Mouse (Mus musculus): ENCODE data around the gene Lrrc58. TPM values are rescaled to one million over a fixed set of nuclear protein-coding genes. Genes with fewer than 3 reads are reported as not detected.

Lrrc58 gene
- polyA plus RNA-seq, 1 experiment = 12.5 TPM

DNA sequence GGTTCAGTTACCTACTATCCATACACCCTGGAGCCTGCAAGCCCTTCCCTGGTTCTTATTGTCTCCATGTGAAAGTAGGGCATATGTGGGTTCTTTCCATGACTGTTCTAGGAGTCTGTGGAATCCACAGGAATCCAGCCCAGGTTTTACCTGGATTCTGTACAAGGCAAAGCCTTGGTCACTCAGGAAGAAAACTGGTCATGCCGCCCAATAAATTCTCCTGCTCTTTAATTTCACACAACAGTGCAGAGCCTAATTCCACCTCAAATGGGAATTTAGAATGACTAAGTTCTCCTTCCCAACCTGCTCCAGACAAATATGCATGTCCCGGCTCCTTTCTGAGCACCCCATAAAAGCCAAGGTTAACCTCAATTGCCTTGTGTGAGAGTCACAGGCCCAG, 31.2 kb downstream of the Lrrc58 start:
- H3K27me3 ChIP-seq (ENCODE audit: control insufficient read depth, insufficient read depth, low read length) = no peaks in the 10 kb centered on the region
- H3K36me3 ChIP-seq (ENCODE audit: control insufficient read depth, insufficient read depth, low read length) = no peaks in the 10 kb centered on the region
- H3K4me1 ChIP-seq (ENCODE audit: control insufficient read depth, insufficient read depth, low read length) = no peaks in the 10 kb centered on the region
- TF ChIP-seq CTCF (IDR thresholded peaks at IDR 0.05; ENCODE audit: control insufficient read depth, insufficient read depth, insufficient replicate concordance, low read depth, low read length) (no peak), POLR2A (IDR thresholded peaks at IDR 0.05; ENCODE audit: control insufficient read depth, low read depth, low read length) (no peak)
- H3K4me3 ChIP-seq (ENCODE audit: control insufficient read depth, low read depth, low read length) = no peak overlapping the region
- H3K27ac ChIP-seq (ENCODE audit: control insufficient read depth, insufficient read depth, low read depth, low read length) = no peak overlapping the region

GRCm38 (mm10) chr16:37901318-37901717, 33.1 kb downstream of the Lrrc58 start:
- H3K4me1 ChIP-seq (ENCODE audit: control insufficient read depth, insufficient read depth, low read length) = no peaks in the 10 kb centered on the region
- H3K27me3 ChIP-seq (ENCODE audit: control insufficient read depth, insufficient read depth, low read length) = no peaks in the 10 kb centered on the region
- no peaks in the 10 kb centered on the region for H3K36me3 ChIP-seq (ENCODE audit: control insufficient read depth, insufficient read depth, low read length)
- no peak for TF ChIP-seq CTCF (IDR thresholded peaks at IDR 0.05; ENCODE audit: control insufficient read depth, insufficient read depth, insufficient replicate concordance, low read depth, low read length)
- no peak for TF ChIP-seq POLR2A (IDR thresholded peaks at IDR 0.05; ENCODE audit: control insufficient read depth, low read depth, low read length)
- no peak overlapping the region for H3K4me3 ChIP-seq (ENCODE audit: control insufficient read depth, low read depth, low read length)
- H3K27ac ChIP-seq (ENCODE audit: control insufficient read depth, insufficient read depth, low read depth, low read length) = no peak overlapping the region

DNA sequence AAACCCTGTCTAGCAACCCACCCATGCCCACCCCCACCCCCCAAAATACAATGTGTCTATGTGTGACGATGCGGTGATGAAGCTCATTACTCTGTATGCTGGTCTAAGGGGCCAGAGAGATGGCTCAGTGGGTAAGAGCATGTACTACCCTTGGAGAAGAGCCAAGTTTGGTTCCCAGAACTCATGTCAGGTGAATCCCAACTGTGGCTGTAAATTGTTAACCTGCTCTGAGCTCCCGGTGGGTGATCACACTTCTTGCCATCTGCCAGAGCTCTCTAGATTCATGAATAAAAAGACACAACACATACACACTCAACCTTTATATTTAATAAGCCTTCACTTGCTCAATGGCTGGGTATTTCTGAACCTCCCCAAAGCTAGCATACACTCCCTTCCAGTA, 38.3 kb downstream of the Lrrc58 start:
- Histone ChIP-seq H3K27ac (ENCODE audit: control insufficient read depth, insufficient read depth, low read depth, low read length) (no peak overlapping the region), H3K27me3 (ENCODE audit: control insufficient read depth, insufficient read depth, low read length) (no peaks in the 10 kb centered on the region), H3K4me1 (ENCODE audit: control insufficient read depth, insufficient read depth, low read length) (peaks cover 2% of the 10 kb centered on the region), H3K36me3 (ENCODE audit: control insufficient read depth, insufficient read depth, low read length) (no peaks in the 10 kb centered on the region), H3K4me3 (ENCODE audit: control insufficient read depth, low read depth, low read length) (no peak overlapping the region)
- TF ChIP-seq POLR2A (IDR thresholded peaks at IDR 0.05; ENCODE audit: control insufficient read depth, low read depth, low read length) (no peak), CTCF (IDR thresholded peaks at IDR 0.05; ENCODE audit: control insufficient read depth, insufficient read depth, insufficient replicate concordance, low read depth, low read length) (no peak)

- Histone ChIP-seq H3K4me1 (ENCODE audit: control insufficient read depth, insufficient read depth, low read length) (peaks cover 3% of the 10 kb centered on the region), H3K27me3 (ENCODE audit: control insufficient read depth, insufficient read depth, low read length) (peaks cover 1% of the 10 kb centered on the region; the same call in 1 of the 2 replicates), H3K36me3 (ENCODE audit: control insufficient read depth, insufficient read depth, low read length) (no peaks in the 10 kb centered on the region), H3K4me3 (ENCODE audit: control insufficient read depth, low read depth, low read length) (no peak overlapping the region), H3K27ac (ENCODE audit: control insufficient read depth, insufficient read depth, low read depth, low read length) (no peak overlapping the region)
- TF ChIP-seq POLR2A (IDR thresholded peaks at IDR 0.05; ENCODE audit: control insufficient read depth, low read depth, low read length) (no peak), CTCF (IDR thresholded peaks at IDR 0.05; ENCODE audit: control insufficient read depth, insufficient read depth, insufficient replicate concordance, low read depth, low read length) (no peak)
These were observed 42.9 kb downstream of the Lrrc58 start for GRCm38 (mm10) chr16:37911086-37911485.

- TF ChIP-seq POLR2A (IDR thresholded peaks at IDR 0.05; ENCODE audit: control insufficient read depth, low read depth, low read length) = no peak
- TF ChIP-seq CTCF (IDR thresholded peaks at IDR 0.05; ENCODE audit: control insufficient read depth, insufficient read depth, insufficient replicate concordance, low read depth, low read length) = 0 out of 2 replicates have a peak, but pooled peaks have one; percentile 12
- H3K27ac ChIP-seq (ENCODE audit: control insufficient read depth, insufficient read depth, low read depth, low read length) = no peak within 1 kb of the TSS
- H3K4me1 ChIP-seq (ENCODE audit: control insufficient read depth, insufficient read depth, low read length) = peaks cover 6% of the 10 kb centered on the region
- peak within 1 kb of the TSS; percentile 70 for H3K4me3 ChIP-seq (ENCODE audit: control insufficient read depth, low read depth, low read length)
- no peaks in the 10 kb centered on the region for H3K36me3 ChIP-seq (ENCODE audit: control insufficient read depth, insufficient read depth, low read length)
- peaks cover 4% of the 10 kb centered on the region; the same call in 1 of the 2 replicates for H3K27me3 ChIP-seq (ENCODE audit: control insufficient read depth, insufficient read depth, low read length)
These were observed 48.1 kb downstream of the Lrrc58 start, which contains the start of gene Gpr156 for GRCm38 (mm10) chr16:37916138-37916817. Gpr156 (plus strand) TSS chr16:37916496.

DNA sequence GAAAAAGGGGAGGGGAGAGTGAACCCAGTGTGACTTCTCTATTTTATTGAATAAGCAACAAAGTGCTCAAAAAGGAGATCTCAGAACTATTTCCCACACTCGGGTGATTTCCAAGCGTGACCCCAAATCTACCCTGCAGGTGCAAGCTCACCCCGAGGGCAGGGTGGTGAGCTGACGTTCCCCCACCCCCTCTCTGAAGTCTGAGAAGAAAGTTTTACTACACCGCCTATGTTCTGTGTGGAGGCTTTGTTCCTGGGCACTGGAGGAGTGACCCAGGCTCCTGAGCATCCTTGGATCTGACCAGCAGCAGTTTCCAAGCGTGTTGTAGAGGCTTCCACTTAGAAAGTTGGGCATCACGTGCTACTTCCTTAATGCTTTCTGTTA, 48.6 kb downstream of the Lrrc58 start:
- Histone ChIP-seq H3K27ac (ENCODE audit: control insufficient read depth, insufficient read depth, low read depth, low read length) (no peak overlapping the region), H3K4me3 (ENCODE audit: control insufficient read depth, low read depth, low read length) (no peak overlapping the region), H3K36me3 (ENCODE audit: control insufficient read depth, insufficient read depth, low read length) (no peaks in the 10 kb centered on the region), H3K4me1 (ENCODE audit: control insufficient read depth, insufficient read depth, low read length) (peaks cover 6% of the 10 kb centered on the region), H3K27me3 (ENCODE audit: control insufficient read depth, insufficient read depth, low read length) (peaks cover 4% of the 10 kb centered on the region; the same call in 1 of the 2 replicates)
- TF ChIP-seq POLR2A (IDR thresholded peaks at IDR 0.05; ENCODE audit: control insufficient read depth, low read depth, low read length) = no peak
- TF ChIP-seq CTCF (IDR thresholded peaks at IDR 0.05; ENCODE audit: control insufficient read depth, insufficient read depth, insufficient replicate concordance, low read depth, low read length) = no peak

GRCm38 (mm10) chr16:37919000-37919399, 50.8 kb downstream of the Lrrc58 start:
- H3K27me3 ChIP-seq (ENCODE audit: control insufficient read depth, insufficient read depth, low read length) = peaks cover 4% of the 10 kb centered on the region; the same call in 1 of the 2 replicates
- peaks cover 6% of the 10 kb centered on the region for H3K4me1 ChIP-seq (ENCODE audit: control insufficient read depth, insufficient read depth, low read length)
- TF ChIP-seq POLR2A (IDR thresholded peaks at IDR 0.05; ENCODE audit: control insufficient read depth, low read depth, low read length) = no peak
- no peaks in the 10 kb centered on the region for H3K36me3 ChIP-seq (ENCODE audit: control insufficient read depth, insufficient read depth, low read length)
- H3K4me3 ChIP-seq (ENCODE audit: control insufficient read depth, low read depth, low read length) = no peak overlapping the region
- H3K27ac ChIP-seq (ENCODE audit: control insufficient read depth, insufficient read depth, low read depth, low read length) = no peak overlapping the region
